Mouse (Mus musculus): ENCODE results near the gene Borcs5. TPM values are rescaled to one million over a fixed set of nuclear protein-coding genes. Genes with fewer than 3 reads are reported as not detected.

The Borcs5 gene
- polyA plus RNA-seq, 1 experiment from 2014 or later = 47.5 TPM

GRCm38 (mm10) chr6:134723326-134723725, 84.0 kb downstream of the Borcs5 start:
- 96% methylated on average over 7 of the region's 7 CpGs for WGBS
- no peaks in the 10 kb centered on the region for H3K27me3 ChIP-seq
- H3K27ac ChIP-seq (replicated peaks) = no peak overlapping the region

GRCm38 (mm10) chr6:134723833-134724553, 84.7 kb downstream of the Borcs5 start:
- ATAC-seq (ENCODE audit: low read depth) = no peak
- Histone ChIP-seq H3K9me3 (no peaks in the 10 kb centered on the region), H3K4me1 (replicated peaks) (no peaks in the 10 kb centered on the region), H3K4me3 (no peak overlapping the region), H3K4me2 (no peak overlapping the region), H3K27ac (replicated peaks) (no peak overlapping the region), H3K9ac (no peak overlapping the region), H3K27me3 (no peaks in the 10 kb centered on the region), H3K36me3 (0 out of 2 replicates have a peak, but pooled peaks cover 7% of the 10 kb centered on the region)
- 89% methylated on average over 9 of the region's 9 CpGs for WGBS

More at GRCm38 (mm10) chr6:134723326-134723725, 84.0 kb downstream of the Borcs5 start:
- H3K4me3 ChIP-seq = no peak overlapping the region
- H3K9me3 ChIP-seq = no peaks in the 10 kb centered on the region
- H3K4me1 ChIP-seq (replicated peaks) = no peaks in the 10 kb centered on the region
- peaks cover 12% of the 10 kb centered on the region; the same call in 1 of the 2 replicates for H3K36me3 ChIP-seq
- no peak overlapping the region for H3K4me2 ChIP-seq
- no peak overlapping the region for H3K9ac ChIP-seq
- no peak for ATAC-seq (ENCODE audit: low read depth)

GRCm38 (mm10) chr6:134725406-134725805, 86.1 kb downstream of the Borcs5 start:
- Histone ChIP-seq H3K4me3 (no peak overlapping the region), H3K9me3 (no peaks in the 10 kb centered on the region), H3K36me3 (0 out of 2 replicates have a peak, but pooled peaks cover 3% of the 10 kb centered on the region), H3K4me2 (no peak overlapping the region), H3K4me1 (replicated peaks) (no peaks in the 10 kb centered on the region), H3K27me3 (no peaks in the 10 kb centered on the region), H3K9ac (no peak overlapping the region), H3K27ac (replicated peaks) (no peak overlapping the region)
- no peak for ATAC-seq (ENCODE audit: low read depth)

GRCm38 (mm10) chr6:134730978-134731377, 91.7 kb downstream of the Borcs5 start:
- Histone ChIP-seq H3K4me1 (replicated peaks) (no peaks in the 10 kb centered on the region), H3K9me3 (no peaks in the 10 kb centered on the region), H3K9ac (no peak overlapping the region), H3K4me3 (no peak overlapping the region), H3K4me2 (no peak overlapping the region), H3K27ac (replicated peaks) (no peak overlapping the region), H3K27me3 (no peaks in the 10 kb centered on the region), H3K36me3 (no peaks in the 10 kb centered on the region)
- no peak for ATAC-seq (ENCODE audit: low read depth)
- 93% methylated on average over 3 of the region's 3 CpGs for WGBS

- H3K27ac ChIP-seq (replicated peaks) = no peak overlapping the region; the same call in 1 of the 2 replicates
- no peak for ATAC-seq (ENCODE audit: low read depth)
- 88% methylated on average over 8 of the region's 8 CpGs for WGBS
- no peak overlapping the region for H3K4me2 ChIP-seq
- H3K9ac ChIP-seq = no peak overlapping the region
- no peaks in the 10 kb centered on the region for H3K4me1 ChIP-seq (replicated peaks)
- no peaks in the 10 kb centered on the region for H3K36me3 ChIP-seq
- no peaks in the 10 kb centered on the region for H3K9me3 ChIP-seq
- no peak overlapping the region for H3K4me3 ChIP-seq
- H3K27me3 ChIP-seq = no peaks in the 10 kb centered on the region
Observed at GRCm38 (mm10) chr6:134732813-134733212, 93.5 kb downstream of the Borcs5 start.

GRCm38 (mm10) chr6:134733800-134734221, 94.5 kb downstream of the Borcs5 start:
- 55% methylated on average over 5 of the region's 5 CpGs for WGBS
- ATAC-seq (ENCODE audit: low read depth) = peak; percentile 80; the same call in 1 of the 2 replicates
- Histone ChIP-seq H3K4me2 (no peak overlapping the region), H3K4me1 (replicated peaks) (no peaks in the 10 kb centered on the region), H3K4me3 (no peak overlapping the region), H3K27ac (replicated peaks) (0 out of 2 replicates have a peak overlapping the region, but pooled peaks have one; percentile 33), H3K36me3 (peaks cover 4% of the 10 kb centered on the region), H3K9ac (no peak overlapping the region), H3K9me3 (no peaks in the 10 kb centered on the region), H3K27me3 (no peaks in the 10 kb centered on the region)

GRCm38 (mm10) chr6:134736853-134737252, 97.5 kb downstream of the Borcs5 start:
- no peaks in the 10 kb centered on the region for H3K27me3 ChIP-seq
- H3K4me1 ChIP-seq (replicated peaks) = no peaks in the 10 kb centered on the region
- no peaks in the 10 kb centered on the region for H3K9me3 ChIP-seq
- no peak overlapping the region for H3K4me3 ChIP-seq
- H3K36me3 ChIP-seq = peaks cover 9% of the 10 kb centered on the region
- no peak overlapping the region for H3K27ac ChIP-seq (replicated peaks)
- ATAC-seq (ENCODE audit: low read depth) = no peak
- H3K4me2 ChIP-seq = no peak overlapping the region
- no peak overlapping the region for H3K9ac ChIP-seq
- WGBS = 90% methylated on average over 3 of the region's 3 CpGs

GRCm38 (mm10) chr6:134743568-134743967, 104.3 kb downstream of the Borcs5 start:
- Histone ChIP-seq H3K27ac (replicated peaks) (no peak overlapping the region), H3K9ac (no peak overlapping the region), H3K4me1 (replicated peaks) (no peaks in the 10 kb centered on the region), H3K4me3 (no peak overlapping the region), H3K36me3 (peaks cover 7% of the 10 kb centered on the region), H3K9me3 (no peaks in the 10 kb centered on the region), H3K4me2 (no peak overlapping the region), H3K27me3 (no peaks in the 10 kb centered on the region)
- no peak for ATAC-seq (ENCODE audit: low read depth)

GRCm38 (mm10) chr6:134745876-134746275, 106.6 kb downstream of the Borcs5 start:
- no peaks in the 10 kb centered on the region for H3K27me3 ChIP-seq
- no peaks in the 10 kb centered on the region for H3K9me3 ChIP-seq
- no peak overlapping the region for H3K4me2 ChIP-seq
- 95% methylated on average over 7 of the region's 7 CpGs for WGBS
- no peak overlapping the region for H3K9ac ChIP-seq
- no peaks in the 10 kb centered on the region for H3K36me3 ChIP-seq
- H3K4me1 ChIP-seq (replicated peaks) = no peaks in the 10 kb centered on the region
- H3K27ac ChIP-seq (replicated peaks) = no peak overlapping the region
- H3K4me3 ChIP-seq = no peak overlapping the region
- no peak for ATAC-seq (ENCODE audit: low read depth)

GRCm38 (mm10) chr6:134748126-134748525, 108.8 kb downstream of the Borcs5 start:
- Histone ChIP-seq H3K4me1 (replicated peaks) (no peaks in the 10 kb centered on the region), H3K4me3 (no peak overlapping the region), H3K36me3 (no peaks in the 10 kb centered on the region), H3K27me3 (no peaks in the 10 kb centered on the region), H3K27ac (replicated peaks) (no peak overlapping the region), H3K9ac (no peak overlapping the region), H3K9me3 (no peaks in the 10 kb centered on the region), H3K4me2 (no peak overlapping the region)
- ATAC-seq (ENCODE audit: low read depth) = no peak
- WGBS = 93% methylated on average over 3 of the region's 3 CpGs

GRCm38 (mm10) chr6:134751087-134751486, 111.8 kb downstream of the Borcs5 start:
- Histone ChIP-seq H3K9ac (no peak overlapping the region), H3K4me2 (no peak overlapping the region), H3K9me3 (no peaks in the 10 kb centered on the region), H3K27me3 (no peaks in the 10 kb centered on the region), H3K36me3 (0 out of 2 replicates have a peak, but pooled peaks cover 4% of the 10 kb centered on the region), H3K4me3 (no peak overlapping the region), H3K4me1 (replicated peaks) (no peaks in the 10 kb centered on the region), H3K27ac (replicated peaks) (no peak overlapping the region)
- 99% methylated on average over 4 of the region's 4 CpGs for WGBS
- no peak for ATAC-seq (ENCODE audit: low read depth)

- H3K36me3 ChIP-seq = 0 out of 2 replicates have a peak, but pooled peaks cover 4% of the 10 kb centered on the region
- no peak overlapping the region for H3K9ac ChIP-seq
- H3K27me3 ChIP-seq = no peaks in the 10 kb centered on the region
- H3K4me3 ChIP-seq = no peak overlapping the region
- no peak for ATAC-seq (ENCODE audit: low read depth)
- H3K4me1 ChIP-seq (replicated peaks) = no peaks in the 10 kb centered on the region
- H3K4me2 ChIP-seq = no peak overlapping the region
- 89% methylated on average over 5 of the region's 5 CpGs for WGBS
- no peaks in the 10 kb centered on the region for H3K9me3 ChIP-seq
- no peak overlapping the region for H3K27ac ChIP-seq (replicated peaks)
Observed at GRCm38 (mm10) chr6:134751883-134752647, 112.8 kb downstream of the Borcs5 start.
